Mouse (Mus musculus) granulocyte monocyte progenitor cell, adult 5-6 weeks (primary cell): ENCODE results near the gene Vwa3b. TPM values are rescaled to one million over a fixed set of nuclear protein-coding genes. Genes with fewer than 3 reads are reported as not detected.
A peak's percentile ranks its signal among the peaks of the same experiment; 100 is the strongest.

Experiments used
- ATAC-seq: replicated peaks from 2 replicates; pipeline ENCODE4 v1.8.0; 2016; ENCODE audit warnings: mild to moderate bottlenecking, moderate TSS enrichment, inconsistent platforms; ENCODE audit not compliant: poor library complexity, severe bottlenecking
- total RNA-seq, 2 experiments: library from RNA; stranded (forward) in 1 of 2; stranded (reverse) in 1 of 2; fragments of 200-712, 200-1000 nt in 1 of 2; fragments of >200 nt in 1 of 2; fragmentation: Nextera tagmentation in 1 of 2; gene quantifications; 2 replicates each; pipeline ENCODE4 v1.2.3; 2014 to 2017

Gene Vwa3b
- total RNA-seq, 2 experiments from 2014 or later: not detected

GRCm38 (mm10) chr1:37105194-37105593 is 78.8 kb downstream of the Vwa3b start:
- no peak for ATAC-seq

DNA sequence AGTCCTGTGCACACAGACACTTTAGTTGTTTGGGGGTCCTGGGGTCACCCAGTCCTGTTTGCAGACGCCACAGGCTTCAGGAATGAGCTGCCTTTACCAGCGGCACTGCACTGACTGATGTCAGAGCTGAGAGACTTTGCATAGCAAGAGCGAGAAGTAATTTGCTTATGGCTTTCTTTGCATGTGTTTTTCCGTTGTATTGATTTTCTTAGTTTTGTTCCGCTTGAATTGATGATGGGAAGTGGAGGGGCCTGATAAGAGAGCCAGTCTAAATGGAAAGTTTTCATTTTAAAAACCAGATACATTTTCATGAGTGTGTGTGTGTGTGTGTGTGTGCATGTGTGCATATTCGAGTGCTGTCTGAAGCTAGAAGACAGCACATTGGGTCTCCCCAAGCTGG is 87.4 kb downstream of the Vwa3b start:
- no peak for ATAC-seq

DNA sequence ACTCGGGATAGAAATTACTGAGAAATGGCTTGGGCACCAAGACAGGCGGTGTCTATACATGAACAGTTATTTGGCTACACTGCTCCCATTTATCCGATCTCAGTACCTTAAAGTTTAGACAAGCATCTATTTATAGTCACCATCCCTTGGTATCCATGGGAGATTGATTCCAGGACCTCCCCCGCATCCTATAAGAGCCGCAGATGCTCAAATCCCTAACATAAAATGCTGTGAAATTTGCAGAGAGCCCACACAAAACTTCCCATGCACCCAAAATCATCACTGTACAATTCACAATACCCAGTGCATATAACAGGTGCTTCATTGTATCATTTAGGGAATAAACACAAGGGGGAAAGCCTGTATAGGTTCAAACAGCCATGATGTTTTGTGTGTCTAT is 89.5 kb downstream of the Vwa3b start:
- ATAC-seq: no peak

GRCm38 (mm10) chr1:37116574-37116973 is 90.2 kb downstream of the Vwa3b start:
- no peak for ATAC-seq

GRCm38 (mm10) chr1:37117964-37118363 is 91.6 kb downstream of the Vwa3b start:
- ATAC-seq: no peak

GRCm38 (mm10) chr1:37122306-37122705 is 95.9 kb downstream of the Vwa3b start:
- no peak for ATAC-seq

DNA sequence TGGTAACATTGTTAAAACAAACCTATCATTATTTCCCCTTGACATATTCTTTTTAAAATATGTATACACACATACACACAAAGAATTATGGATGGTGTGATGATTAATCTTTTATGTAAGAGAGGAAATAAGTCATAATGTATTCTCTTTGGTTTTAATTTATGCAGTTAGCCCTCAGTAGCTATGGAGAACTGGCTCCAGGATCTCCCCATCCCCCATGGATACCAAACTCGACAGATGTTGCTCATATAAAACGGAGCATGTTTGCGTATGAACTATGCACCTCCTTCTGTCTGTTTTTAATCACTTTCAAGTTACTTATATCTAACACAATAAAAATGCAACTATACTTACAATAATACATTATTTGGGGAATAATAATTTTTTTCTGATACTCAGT is 96.4 kb downstream of the Vwa3b start:
- no peak for ATAC-seq

DNA sequence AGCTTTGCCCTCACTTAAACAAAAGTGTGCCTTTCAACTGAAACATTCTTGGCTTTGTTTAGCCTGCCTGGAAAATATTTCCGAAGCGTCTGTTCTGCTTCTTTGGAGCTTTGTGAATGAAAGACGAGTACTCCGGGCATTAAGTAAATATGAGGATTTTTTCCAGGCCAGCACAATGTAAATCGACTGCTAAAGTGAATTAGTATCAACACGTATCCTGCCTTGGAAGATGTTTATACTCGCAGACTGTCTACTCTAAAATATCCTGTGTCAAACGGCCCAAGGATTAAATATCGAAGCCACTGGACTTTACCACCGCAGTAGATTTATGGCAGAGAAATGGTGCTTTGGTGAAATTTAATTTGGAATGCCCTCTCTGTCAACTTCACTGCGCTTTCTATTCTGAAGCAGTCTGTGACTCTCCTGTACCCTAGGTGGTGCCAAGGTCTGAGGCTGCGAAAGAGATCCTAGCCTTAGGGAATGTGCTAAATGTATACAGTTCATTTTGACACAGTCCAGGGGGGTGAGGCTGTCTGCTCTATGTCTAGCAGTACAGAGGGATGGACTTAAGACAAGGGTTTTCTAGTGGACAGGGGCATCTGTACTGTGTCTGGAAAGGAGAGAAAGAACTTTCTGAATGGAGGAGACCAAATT is 98.4 kb downstream of the Vwa3b start:
- no peak for ATAC-seq

GRCm38 (mm10) chr1:37130012-37130570 is 103.7 kb downstream of the Vwa3b start:
- ATAC-seq: no peak

DNA sequence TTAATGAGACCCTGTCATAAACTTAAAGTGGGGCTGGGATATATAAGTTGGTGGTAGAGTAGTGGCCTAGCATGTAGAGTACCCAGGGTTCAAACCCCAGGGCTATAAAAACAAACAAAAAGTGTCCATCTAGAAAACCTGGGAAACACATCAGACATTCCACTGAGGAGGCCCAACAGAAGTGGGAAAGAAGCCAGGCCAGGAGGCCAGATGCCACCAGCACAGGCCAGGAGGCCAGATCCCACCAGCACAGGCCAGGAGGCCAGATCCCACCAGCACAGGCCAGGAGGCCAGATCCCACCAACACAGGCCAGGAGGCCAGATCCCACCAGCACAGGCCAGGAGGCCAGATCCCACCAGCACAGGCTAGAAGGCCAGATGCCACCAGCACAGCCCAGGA is 104.8 kb downstream of the Vwa3b start:
- no peak for ATAC-seq

GRCm38 (mm10) chr1:37132433-37132832 is 106.0 kb downstream of the Vwa3b start:
- ATAC-seq: no peak

DNA sequence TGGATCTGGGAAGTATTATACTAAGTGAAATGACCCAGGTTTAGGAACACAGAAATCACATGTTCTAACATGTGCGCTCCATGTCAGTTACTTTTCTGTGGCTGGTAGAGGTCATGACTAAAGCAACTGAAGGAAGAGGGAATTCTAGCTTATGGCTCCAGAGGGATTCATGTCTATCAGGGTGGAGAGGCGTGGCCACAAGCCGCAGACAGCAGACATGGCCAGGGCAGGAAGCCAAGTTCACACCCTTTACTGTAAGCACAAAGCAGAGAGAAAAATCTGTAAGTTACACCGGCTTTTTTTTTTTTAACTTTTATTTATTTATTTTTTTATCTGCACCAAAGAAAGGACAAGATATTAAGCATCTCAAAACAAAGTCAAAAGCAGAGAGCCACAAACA is 119.6 kb downstream of the Vwa3b start:
- ATAC-seq: no peak

- no peak for ATAC-seq
These were observed 123.5 kb downstream of the Vwa3b start for GRCm38 (mm10) chr1:37149866-37150265.

DNA sequence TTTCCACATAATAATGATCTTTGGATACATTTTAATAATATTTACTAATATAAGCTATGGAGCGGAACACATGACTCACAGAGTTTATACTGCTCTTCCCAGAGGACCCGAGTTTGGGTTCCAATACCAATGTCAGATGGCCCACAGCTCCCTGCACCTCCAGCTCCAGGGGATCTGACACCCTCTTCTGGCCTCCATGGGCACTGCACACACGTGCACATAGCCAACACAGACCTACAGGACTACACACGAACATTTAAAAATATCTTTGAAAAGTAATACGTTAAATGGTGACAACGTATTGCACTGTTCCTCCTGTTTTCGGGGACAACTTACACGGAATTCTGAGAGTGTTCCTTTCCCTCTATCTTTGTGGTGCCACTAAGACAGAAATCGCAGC is 125.5 kb downstream of the Vwa3b start:
- ATAC-seq: no peak

DNA sequence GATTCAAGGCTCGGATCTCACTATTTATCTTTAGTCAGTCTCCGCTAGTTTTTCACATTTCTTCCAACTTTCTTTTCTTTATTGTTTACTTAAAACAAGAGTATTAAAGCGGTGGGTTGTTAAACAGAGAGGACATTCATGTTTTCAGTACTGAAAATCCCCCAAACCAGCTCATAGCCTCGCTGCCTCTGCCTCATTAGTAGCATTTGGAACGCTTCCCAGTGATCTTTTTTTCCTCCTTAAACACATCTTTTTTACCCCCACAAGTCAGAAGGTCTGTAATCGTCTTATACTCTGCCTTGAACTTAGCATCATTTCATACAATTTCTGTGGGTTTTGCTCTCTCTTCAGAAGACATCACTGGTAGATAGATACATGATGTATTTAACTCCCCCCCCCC is 139.7 kb downstream of the Vwa3b start:
- no peak for ATAC-seq

DNA sequence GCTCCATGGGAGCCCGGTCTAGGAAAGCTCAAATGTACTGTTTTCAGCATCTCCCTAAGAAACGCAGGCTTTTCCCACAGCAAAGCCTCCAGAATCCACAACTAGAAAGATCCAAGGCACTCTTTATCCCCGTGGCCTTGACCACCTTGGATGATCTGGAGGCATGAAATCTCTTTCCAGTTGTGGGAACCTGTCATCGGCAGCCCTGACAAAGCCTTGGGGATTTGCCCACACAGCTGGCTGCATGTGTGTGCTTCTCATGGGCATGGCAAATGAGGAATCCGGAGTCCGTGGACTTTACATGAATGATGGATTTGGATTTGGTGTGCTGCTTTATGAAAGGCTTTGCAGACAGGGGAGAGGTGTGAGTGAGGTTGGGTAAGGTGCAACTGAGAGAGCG is 141.5 kb downstream of the Vwa3b start:
- ATAC-seq: no peak

DNA sequence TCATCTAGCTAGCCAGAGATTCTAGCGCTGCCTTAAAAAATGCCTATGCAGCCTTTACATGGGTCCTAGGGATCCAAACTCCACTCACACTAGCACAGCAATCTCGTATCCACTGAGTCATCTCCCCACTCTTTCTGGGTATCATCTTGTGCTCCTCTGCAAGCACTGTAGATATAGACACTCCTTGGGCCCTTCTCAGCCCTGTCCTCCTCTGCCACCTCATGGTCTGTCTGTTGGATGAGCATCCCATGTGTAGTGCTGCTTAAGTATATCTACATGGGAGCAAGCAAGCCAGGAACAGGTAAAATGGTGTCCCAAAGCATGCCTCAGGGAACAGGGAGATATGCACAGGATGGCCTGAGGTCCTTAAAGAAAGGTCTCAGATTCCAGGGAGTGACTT is 151.5 kb downstream of the Vwa3b start:
- ATAC-seq: no peak

- ATAC-seq: no peak
These were observed 153.5 kb downstream of the Vwa3b start for GRCm38 (mm10) chr1:37179852-37180251.

- ATAC-seq: no peak
These were observed 160.7 kb downstream of the Vwa3b start for GRCm38 (mm10) chr1:37187050-37187449.

DNA sequence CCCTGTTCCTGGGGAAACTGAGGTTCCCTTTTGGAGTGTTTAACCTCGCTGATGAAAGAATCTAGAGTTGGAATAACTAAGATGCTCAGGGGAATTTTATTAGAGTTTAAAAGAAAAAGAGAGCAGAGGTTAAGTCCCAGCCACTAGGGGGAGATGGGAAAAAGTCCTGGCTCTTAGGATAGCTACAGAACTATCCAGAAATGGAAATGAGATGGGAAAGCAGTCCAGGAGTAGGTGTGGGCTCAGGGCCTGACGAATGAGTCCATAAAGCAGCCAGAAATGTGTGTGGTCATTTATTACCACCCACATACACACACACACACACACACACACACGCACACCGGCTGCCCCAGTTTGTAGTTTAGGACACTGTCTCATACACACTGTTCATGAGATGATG is 168.2 kb downstream of the Vwa3b start:
- ATAC-seq: no peak

- peak; percentile 78 for ATAC-seq
These were observed 175.0 kb downstream of the Vwa3b start for GRCm38 (mm10) chr1:37201406-37201805.

GRCm38 (mm10) chr1:37207743-37208142 is 181.3 kb downstream of the Vwa3b start:
- ATAC-seq: no peak

DNA sequence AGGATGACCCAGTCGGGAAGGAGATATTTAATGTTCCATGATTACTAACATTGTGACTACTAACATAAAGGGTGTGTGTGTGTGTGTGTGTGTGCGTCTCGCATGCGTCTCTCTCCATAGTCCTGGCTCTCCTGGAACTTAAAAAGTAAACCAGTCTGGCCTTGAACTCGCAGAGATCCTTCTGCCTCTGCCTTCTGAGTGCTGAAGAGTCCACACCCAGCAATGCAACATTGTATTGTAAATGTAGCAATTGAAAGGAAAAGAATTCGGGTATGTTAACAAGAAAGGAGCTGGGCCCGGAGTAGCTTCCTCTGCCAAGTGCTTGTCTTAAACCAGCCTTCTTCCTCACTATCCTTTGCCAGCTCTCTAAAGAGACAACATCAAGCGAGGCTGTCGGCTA is 186.0 kb downstream of the Vwa3b start:
- ATAC-seq: no peak
